Mouse (Mus musculus) liver, postnatal 0 days (tissue): ENCODE measurements around the gene Bcat2.

Experiments
- CTCF ChIP-seq: sonication (generic); IDR thresholded peaks from 2 replicates; pipeline ENCODE4 v1.5.1; 2016; ENCODE audit warnings: antibody characterized with exemption, low read depth
- EP300 ChIP-seq: IDR thresholded peaks from 2 replicates; pipeline ENCODE4 v1.6.1; 2016; ENCODE audit warnings: antibody characterized with exemption, low read depth, mild to moderate bottlenecking

DNA sequence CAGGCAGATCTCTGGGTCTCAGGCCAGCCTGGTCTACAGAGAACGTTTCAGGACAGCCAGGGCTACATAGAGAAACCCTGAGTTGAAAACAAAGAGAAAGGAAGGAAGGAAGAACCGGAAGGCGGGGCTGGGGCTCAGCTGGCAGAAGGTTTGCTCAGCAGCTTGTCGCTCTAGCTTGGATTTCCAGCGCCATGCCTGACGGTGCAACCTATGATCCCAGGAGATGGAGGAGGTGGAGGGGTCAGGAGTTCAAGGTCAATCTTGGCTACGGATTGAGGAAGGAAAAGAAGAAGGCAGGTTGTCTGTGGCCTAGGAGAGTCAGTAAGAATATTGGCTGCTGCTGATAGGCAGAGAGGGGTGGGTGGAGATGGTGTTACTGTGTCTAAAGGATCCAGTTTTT, 9.7 kb upstream of the Bcat2 start:
- no peak for TF ChIP-seq EP300
- no peak for TF ChIP-seq CTCF
